ENCODE assay signal across 8 mouse cellular contexts in genomic region chr13:58589517-58589858, GRCm38 (mm10). TPM values are rescaled to one million over a fixed set of nuclear protein-coding genes. Genes with fewer than 3 reads are reported as not detected.
DNase-seq lines count a peak whose midpoint lies in the region; ATAC-seq lines count a peak whose summit lies in the region.

No protein-coding gene starts in this region.

- ATAC-seq in erythroid progenitor cell, adult 5-6 weeks (replicated peaks; ENCODE audit: low FRiP score, poor library complexity, severe bottlenecking) = no peak

- DNase-seq in T-cell, adult 2 months (ENCODE audit: low spot score) = peak; percentile 56
- peak; percentile 73 to 85 for DNase-seq in cerebellum, postnatal 25 days
- peak; percentile 30 to 40 for DNase-seq in gastrocnemius, adult 8-10 months (ENCODE audit: low spot score in 2 of 2)
- peak; percentile 61 for DNase-seq in hindlimb bud, embryonic 11.5 days (ENCODE audit: extremely low spot score, low read depth, low spot score)
- peak; percentile 35 to 82 for DNase-seq in left cerebral cortex, adult 9 months (ENCODE audit: low spot score in 2 of 2)
- DNase-seq in mesoderm, embryonic 11.5 days (ENCODE audit: low read depth, low spot score) = peak; percentile 87
- DNase-seq in right cerebral cortex, postnatal 4 days = peak; percentile 91

RNA-seq across cellular contexts. Expression of gene Slc28a3, which starts 21.2 kb away (rescaled TPM):
- total RNA-seq in gastrocnemius, adult 8-10 months (2022) = not detected
- not detected in 2 replicates for total RNA-seq in erythroid progenitor cell, adult 5-6 weeks (2015; ENCODE audit: low replicate concordance)
- not detected in 2 replicates for total RNA-seq in erythroid progenitor cell, adult 5-6 weeks (2017; ENCODE audit: low replicate concordance)

Comparison
In these comparisons a context has a peak if more than half of its experiments do, and no peak if none do; other contexts are left out.
1. DNase-seq: peak in every context shown above with its lines; median percentile 91 in right cerebral cortex, postnatal 4 days; 87 in mesoderm, embryonic 11.5 days; 79 in cerebellum, postnatal 25 days; 61 in hindlimb bud, embryonic 11.5 days; 58 in left cerebral cortex, adult 9 months; 56 in T-cell, adult 2 months; 35 in gastrocnemius, adult 8-10 months.